Mouse (Mus musculus) hindbrain, embryonic 14.5 days (tissue): Measurements from ENCODE around the gene Epb41l2. TPM values are rescaled to one million over a fixed set of nuclear protein-coding genes. Genes with fewer than 3 reads are reported as not detected.

Source experiments
- ATAC-seq: fragments of 200-750 bp; cut with Nextera tagmentation; 2 replicates; pipeline ENCODE4 v1.8.0; 2017; ENCODE audit warnings: moderate number of reproducible peaks, mild to moderate bottlenecking, moderate TSS enrichment, moderate library complexity; ENCODE audit not compliant: low FRiP score
- DNase-seq: peaks from one replicate; pipeline ENCODE4 v3.0.0-alpha.2; 2015; ENCODE audit warnings: low spot score
- H3K27ac ChIP-seq: fragments of 300-500 bp; sonication (generic); 2 replicates; pipeline ENCODE4 v1.5.1; 2014; ENCODE audit warnings: mild to moderate bottlenecking, moderate library complexity
- H3K27me3 ChIP-seq: fragments of 300-500 bp; sonication (generic); 2 replicates; pipeline ENCODE4 v1.6.1; 2014; ENCODE audit warnings: mild to moderate bottlenecking, low read length, mixed read lengths; ENCODE audit not compliant: control insufficient read depth, insufficient read depth
- H3K36me3 ChIP-seq: fragments of 300-500 bp; sonication (generic); replicated peaks from 2 replicates; pipeline ENCODE4 v1.6.1; 2014; ENCODE audit not compliant: control insufficient read depth, insufficient read depth
- H3K4me1 ChIP-seq: fragments of 300-500 bp; sonication (generic); replicated peaks from 2 replicates; pipeline ENCODE4 v1.6.1; 2014; ENCODE audit warnings: antibody characterized with exemption, low read length, mixed read lengths; ENCODE audit not compliant: control insufficient read depth, insufficient read depth
- H3K4me2 ChIP-seq: fragments of 300-500 bp; sonication (generic); replicated peaks from 2 replicates; pipeline ENCODE4 v1.6.1; 2014; ENCODE audit warnings: mild to moderate bottlenecking, moderate library complexity
- H3K4me3 ChIP-seq: fragments of 300-500 bp; sonication (generic); replicated peaks from 2 replicates; pipeline ENCODE4 v1.5.1; 2014; ENCODE audit warnings: mild to moderate bottlenecking, low read length
- H3K9ac ChIP-seq: fragments of 300-500 bp; sonication (generic); 2 replicates; pipeline ENCODE4 v1.6.1; 2014
- H3K9me3 ChIP-seq: fragments of 300-500 bp; sonication (generic); 2 replicates; pipeline ENCODE4 v1.6.1; 2016; ENCODE audit warnings: low read length; ENCODE audit not compliant: control insufficient read depth
- WGBS: fragments of 180-500 bp; shearing (Covaris S2); extraction: QIAGEN DNeasy Blood & Tissue Kit; methylation state at CpG from one replicate; pipeline ENCODE4 v1.1.7; 2014; 5-methylcytosine and 5-hydroxymethylcytosine counted together
- polyA plus RNA-seq: library from polyadenylated mRNA; unstranded; fragments of >200 nt; fragmentation: Nextera tagmentation; extraction: Ambion mirVana; gene quantifications from 2 replicates; pipeline ENCODE4 v1.2.1, GENCODE M21; 2014

Gene Epb41l2
- polyA plus RNA-seq = 31.0 and 32.6 TPM in 2 replicates

DNA sequence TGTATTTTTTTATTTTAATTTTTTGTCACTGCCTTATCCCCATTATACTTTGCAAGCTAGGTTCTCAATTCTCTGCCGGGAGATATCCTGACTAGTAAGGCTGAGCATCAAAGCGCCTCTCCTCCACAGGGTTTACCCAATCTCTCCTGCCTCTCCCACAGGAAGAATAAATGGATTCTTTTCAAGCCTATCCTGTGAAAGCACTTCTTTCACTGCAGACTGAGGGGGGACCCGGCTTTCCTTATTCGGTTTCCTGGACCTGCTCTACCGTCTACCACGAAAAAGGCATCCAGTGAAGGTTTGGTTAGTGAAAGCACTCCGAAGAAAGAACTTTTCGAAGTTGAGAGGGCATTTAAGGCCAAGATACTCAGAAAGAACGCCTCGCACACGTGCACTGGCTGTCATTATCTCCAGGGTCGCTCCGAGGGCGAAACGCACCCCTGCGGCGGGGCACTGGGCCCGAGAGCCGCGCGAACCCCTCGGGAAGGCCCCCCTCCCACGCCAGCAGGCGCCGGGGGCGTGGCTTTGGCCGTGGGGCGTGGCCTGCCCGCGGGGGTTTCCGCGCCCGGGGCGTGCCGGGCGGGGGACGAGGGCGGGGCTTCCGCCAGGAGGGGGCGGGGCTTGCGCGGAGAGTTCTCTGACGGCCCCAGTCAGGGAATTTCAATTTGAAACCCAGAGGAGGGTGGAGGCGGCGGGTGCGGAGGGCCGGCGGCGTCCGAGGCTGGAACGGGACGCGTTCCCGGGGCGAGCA is at the start of gene Epb41l2:
Gene Epb41l2 (plus strand): TSS at position 591 of the 751 bp plus-strand sequence.
- H3K9ac ChIP-seq = peak within 1 kb of the TSS; percentile 76
- 0 out of 2 replicates have a peak, but pooled peaks cover 7% of the 10 kb centered on the region for H3K4me1 ChIP-seq
- H3K27me3 ChIP-seq = no peaks in the 10 kb centered on the region
- H3K9me3 ChIP-seq = no peaks in the 10 kb centered on the region
- peak within 1 kb of the TSS; percentile 58 for H3K27ac ChIP-seq
- WGBS = 1% methylated on average over 53 of the region's 55 CpGs
- peak; percentile 80 for DNase-seq
- H3K4me2 ChIP-seq = peak within 1 kb of the TSS; percentile 80
- peak; percentile 89 for ATAC-seq
- H3K36me3 ChIP-seq = no peaks in the 10 kb centered on the region
- peak within 1 kb of the TSS; percentile 86 for H3K4me3 ChIP-seq

DNA sequence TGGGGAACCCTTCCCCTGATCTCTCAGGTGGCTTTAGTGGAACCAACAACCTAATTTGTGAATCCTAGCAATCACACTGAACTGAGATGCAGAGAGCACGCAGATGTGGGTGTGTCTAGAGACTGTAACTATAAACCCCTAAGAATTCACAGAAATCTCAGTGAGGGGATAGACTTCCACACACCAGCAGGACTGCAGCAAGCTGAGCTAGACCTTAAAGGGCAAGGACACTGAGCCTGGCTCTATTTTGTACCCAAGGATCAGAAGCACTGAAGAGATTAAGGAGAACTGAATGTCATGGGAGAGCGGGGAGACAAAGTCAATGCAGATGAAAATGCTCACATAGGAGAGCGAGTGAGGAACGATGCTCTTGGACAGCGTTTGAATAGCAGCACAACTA is 49.6 kb upstream of the Epb41l2 start:
- ATAC-seq (no peak), DNase-seq (no peak)
- Histone ChIP-seq H3K27ac (no peak overlapping the region), H3K9me3 (no peaks in the 10 kb centered on the region), H3K27me3 (no peaks in the 10 kb centered on the region), H3K4me2 (no peak overlapping the region), H3K9ac (no peak overlapping the region), H3K4me3 (no peak overlapping the region), H3K36me3 (no peaks in the 10 kb centered on the region), H3K4me1 (peaks cover 14% of the 10 kb centered on the region)
- WGBS = 89% methylated on average over 5 of the region's 5 CpGs

DNA sequence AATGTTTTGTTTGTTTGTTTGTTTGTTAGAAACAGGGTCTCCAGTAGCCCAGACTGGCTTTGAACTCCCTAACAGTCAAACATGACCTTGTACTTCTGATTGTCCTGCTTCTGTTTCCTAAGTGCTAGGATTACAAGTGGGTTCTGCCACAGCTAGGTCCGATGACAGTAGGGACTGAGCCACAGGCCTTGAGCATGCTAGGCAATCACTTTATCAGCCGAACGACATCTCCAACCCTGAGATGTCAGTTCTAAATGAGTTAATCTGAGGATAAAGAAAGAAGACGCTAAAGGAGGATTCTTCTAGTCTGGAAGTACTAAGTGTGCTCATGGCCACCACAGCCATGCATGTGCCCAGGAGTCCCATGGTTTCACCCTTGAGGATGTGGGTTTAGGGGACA is 48.9 kb upstream of the Epb41l2 start:
- peaks cover 14% of the 10 kb centered on the region for H3K4me1 ChIP-seq
- no peaks in the 10 kb centered on the region for H3K27me3 ChIP-seq
- H3K4me2 ChIP-seq = no peak overlapping the region
- no peaks in the 10 kb centered on the region for H3K36me3 ChIP-seq
- 77% methylated on average over 4 of the region's 4 CpGs for WGBS
- no peaks in the 10 kb centered on the region for H3K9me3 ChIP-seq
- DNase-seq (no peak), ATAC-seq (no peak)
- no peak overlapping the region for H3K4me3 ChIP-seq
- no peak overlapping the region for H3K9ac ChIP-seq
- no peak overlapping the region for H3K27ac ChIP-seq

DNA sequence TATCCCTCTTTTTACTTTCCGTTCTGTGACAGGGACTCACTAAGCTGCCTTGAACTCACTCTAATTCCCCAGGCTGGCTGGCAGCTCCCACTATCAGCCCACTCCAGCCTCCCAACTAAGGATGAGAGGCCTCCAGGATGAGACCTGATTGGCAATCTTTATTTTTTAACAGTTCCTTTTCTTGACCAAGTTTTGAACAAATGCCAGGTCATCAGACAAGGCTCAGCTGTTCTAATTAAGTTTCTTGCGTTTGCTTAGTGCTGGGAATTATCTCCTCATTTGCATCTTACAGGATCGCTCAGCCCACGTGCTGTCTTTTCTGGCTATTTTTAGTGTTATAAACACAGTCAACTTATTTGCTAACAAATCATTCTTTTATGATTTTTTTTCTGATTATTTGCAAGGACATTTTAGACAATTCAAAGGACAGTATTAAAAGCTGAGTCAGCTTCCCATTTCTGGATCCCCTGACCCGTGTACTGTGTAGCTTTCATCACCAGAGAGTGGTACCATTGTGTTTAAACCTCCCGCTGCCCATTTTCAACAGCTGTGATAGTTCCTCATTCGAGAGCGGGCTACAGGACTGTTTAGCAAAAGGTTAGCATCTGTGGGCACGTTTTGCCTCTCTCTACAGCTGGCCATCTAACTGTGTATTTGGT is 47.9 kb upstream of the Epb41l2 start:
- peak; percentile 36 for DNase-seq
- H3K27me3 ChIP-seq = no peaks in the 10 kb centered on the region

DNA sequence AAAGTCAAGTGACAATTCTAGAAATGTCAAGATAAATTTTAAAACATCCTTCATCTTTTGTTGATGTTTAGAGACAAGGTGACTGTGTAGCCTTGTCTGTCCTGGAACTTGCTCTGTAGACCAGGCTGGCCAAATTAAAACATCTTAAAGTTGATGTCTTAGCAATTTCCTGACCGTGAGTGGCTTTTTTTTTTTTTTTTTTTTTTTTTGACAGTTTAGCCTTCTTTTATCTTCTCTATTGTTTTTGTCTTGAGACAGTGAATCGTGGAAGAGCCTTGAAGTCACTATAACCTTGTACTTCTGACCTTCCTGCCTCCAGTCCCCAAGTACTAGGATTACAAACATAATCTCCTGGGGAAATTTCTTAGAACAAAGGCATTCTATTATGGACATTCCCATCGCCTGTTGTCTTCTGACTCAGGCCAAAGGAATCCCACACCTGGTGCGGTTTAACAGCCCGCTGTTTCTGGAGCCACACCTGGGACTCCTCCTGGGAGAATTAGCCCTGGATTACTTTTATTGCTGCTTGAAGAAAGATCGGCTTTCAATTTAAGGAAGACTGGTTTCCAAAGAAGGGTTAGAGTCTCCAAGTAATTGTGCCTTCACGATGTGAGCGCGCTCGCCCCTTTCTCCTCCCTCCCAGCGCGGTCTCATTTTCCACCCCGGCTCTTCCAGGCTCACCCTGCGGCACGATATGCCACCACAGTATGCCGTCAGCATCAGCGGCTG is 45.6 kb upstream of the Epb41l2 start:
- no peak for DNase-seq
- peak overlapping the region; percentile 19 for H3K4me2 ChIP-seq
- no peaks in the 10 kb centered on the region for H3K36me3 ChIP-seq
- H3K4me1 ChIP-seq = peaks cover 14% of the 10 kb centered on the region
- H3K9me3 ChIP-seq = no peaks in the 10 kb centered on the region
- 15% methylated on average over 17 of the region's 17 CpGs for WGBS
- ATAC-seq = no peak
- no peak overlapping the region for H3K4me3 ChIP-seq
- H3K27ac ChIP-seq = no peak overlapping the region
- H3K27me3 ChIP-seq = no peaks in the 10 kb centered on the region
- no peak overlapping the region for H3K9ac ChIP-seq

More for the DNA sequence above, 47.9 kb upstream of the Epb41l2 start:
- Histone ChIP-seq H3K4me2 (no peak overlapping the region), H3K9ac (no peak overlapping the region), H3K36me3 (no peaks in the 10 kb centered on the region), H3K4me3 (no peak overlapping the region), H3K27ac (no peak overlapping the region), H3K4me1 (peaks cover 14% of the 10 kb centered on the region), H3K9me3 (no peaks in the 10 kb centered on the region)
- 30% methylated on average over 9 of the region's 9 CpGs for WGBS
- peak; percentile 74 for ATAC-seq

DNA sequence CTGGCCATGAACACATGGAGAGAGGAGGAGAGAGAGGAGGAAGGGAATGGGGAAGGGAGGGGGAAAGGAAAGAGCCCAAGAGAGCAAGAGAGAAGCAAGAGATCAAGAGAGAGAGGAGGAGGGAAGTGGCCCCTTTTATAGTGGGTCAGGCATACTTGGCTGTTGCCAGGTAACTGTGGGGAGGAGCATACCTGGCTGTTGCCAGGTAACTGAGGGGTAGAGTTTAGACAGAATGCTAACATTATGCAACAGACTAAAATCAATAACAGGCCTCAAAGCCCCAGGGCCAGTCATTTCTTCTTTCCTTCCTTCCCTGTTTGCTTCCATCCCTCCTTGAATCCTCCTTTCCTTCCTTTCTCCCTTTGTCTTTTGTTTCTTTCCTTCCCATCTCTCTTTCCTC is 41.9 kb upstream of the Epb41l2 start:
- DNase-seq = no peak
- Histone ChIP-seq H3K27me3 (no peaks in the 10 kb centered on the region), H3K9ac (no peak overlapping the region), H3K27ac (no peak overlapping the region), H3K4me2 (no peak overlapping the region), H3K4me1 (peaks cover 6% of the 10 kb centered on the region), H3K9me3 (no peaks in the 10 kb centered on the region), H3K4me3 (no peak overlapping the region), H3K36me3 (no peaks in the 10 kb centered on the region)
- ATAC-seq = no peak

DNA sequence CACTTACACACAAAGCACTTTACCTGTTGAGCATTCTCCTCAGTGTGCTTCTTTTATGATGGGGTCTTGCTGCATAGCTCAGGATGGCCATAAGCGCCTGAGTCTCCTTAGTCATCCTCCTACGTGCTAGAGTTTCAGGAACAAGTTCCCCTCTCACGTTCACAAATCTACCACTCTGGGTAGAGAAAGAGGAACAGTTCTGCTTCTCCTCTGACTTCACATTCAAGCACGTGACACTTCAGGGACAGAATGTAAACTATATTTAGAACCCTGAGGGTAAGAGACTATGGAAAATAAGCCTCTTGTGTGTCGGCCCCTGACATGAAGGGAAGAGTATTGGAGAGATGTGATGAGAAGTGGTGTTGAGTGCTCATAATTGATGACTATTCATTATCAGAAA is 41.2 kb upstream of the Epb41l2 start:
- H3K9me3 ChIP-seq = no peaks in the 10 kb centered on the region
- ATAC-seq = no peak

DNA sequence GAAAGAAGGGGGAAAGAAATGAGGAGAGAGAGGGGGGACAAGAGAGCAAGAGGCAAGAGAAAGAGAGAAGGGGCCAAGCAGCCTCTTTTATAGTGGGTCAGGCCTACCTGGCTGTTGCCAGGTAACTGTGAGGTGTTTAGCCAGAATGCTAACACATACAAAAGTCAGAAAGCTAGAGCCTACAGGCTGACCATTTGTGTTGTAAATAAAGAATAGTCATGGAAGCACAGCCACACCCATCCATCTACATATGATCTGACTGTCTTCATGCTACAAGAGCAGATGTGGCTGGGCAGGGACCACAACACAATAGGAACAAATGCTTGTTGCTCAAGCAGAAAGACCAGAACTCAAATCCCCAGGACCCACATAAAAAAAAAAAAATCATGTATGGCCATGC is 40.1 kb upstream of the Epb41l2 start:
- H3K4me3 ChIP-seq = no peak overlapping the region
- H3K9me3 ChIP-seq = no peaks in the 10 kb centered on the region
- H3K4me1 ChIP-seq = peaks cover under 1% of the 10 kb centered on the region
- no peaks in the 10 kb centered on the region for H3K27me3 ChIP-seq
- ATAC-seq (no peak), DNase-seq (no peak)
- no peak overlapping the region for H3K9ac ChIP-seq
- H3K27ac ChIP-seq = no peak overlapping the region
- H3K36me3 ChIP-seq = no peaks in the 10 kb centered on the region
- no peak overlapping the region for H3K4me2 ChIP-seq

More for the DNA sequence above, 41.2 kb upstream of the Epb41l2 start:
- H3K9ac ChIP-seq = no peak overlapping the region
- no peak overlapping the region for H3K4me2 ChIP-seq
- H3K27ac ChIP-seq = no peak overlapping the region
- no peak for DNase-seq
- H3K4me3 ChIP-seq = no peak overlapping the region
- H3K36me3 ChIP-seq = no peaks in the 10 kb centered on the region
- H3K4me1 ChIP-seq = peaks cover 6% of the 10 kb centered on the region
- no peaks in the 10 kb centered on the region for H3K27me3 ChIP-seq
- WGBS = 91% methylated on average over 5 of the region's 5 CpGs

DNA sequence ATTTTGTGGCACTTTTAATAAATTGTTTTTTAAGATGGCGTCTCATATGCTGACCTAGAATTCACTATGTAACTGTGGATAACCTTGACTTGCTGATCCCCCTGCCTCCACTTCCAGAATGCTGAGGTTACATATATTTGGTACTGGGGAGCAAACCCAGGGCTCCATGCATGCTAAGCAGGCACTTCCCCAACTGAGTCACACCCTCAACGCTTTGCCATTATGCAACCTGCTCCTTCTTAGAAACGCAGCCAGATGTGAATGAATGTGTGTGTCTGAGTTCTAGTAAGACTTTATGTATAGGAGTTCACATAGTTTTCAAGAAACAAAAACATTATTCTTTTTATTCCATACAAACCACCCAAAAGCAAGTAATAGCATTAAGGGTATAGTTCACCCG is 38.4 kb upstream of the Epb41l2 start:
- Histone ChIP-seq H3K4me3 (no peak overlapping the region), H3K9me3 (no peaks in the 10 kb centered on the region), H3K36me3 (no peaks in the 10 kb centered on the region), H3K27ac (no peak overlapping the region), H3K4me2 (no peak overlapping the region), H3K27me3 (no peaks in the 10 kb centered on the region), H3K4me1 (no peaks in the 10 kb centered on the region), H3K9ac (no peak overlapping the region)
- ATAC-seq (no peak), DNase-seq (no peak)
- 85% methylated on average over 4 of the region's 4 CpGs for WGBS
